Mouse (Mus musculus) midbrain, embryonic 11.5 days (tissue): Measurements from ENCODE around the gene Ggct. TPM values are rescaled to one million over a fixed set of nuclear protein-coding genes. Genes with fewer than 3 reads are reported as not detected.
A peak's percentile ranks its signal among the peaks of the same experiment; 100 is the strongest.

Experiments
- ATAC-seq: fragments of 200-750 bp; cut with Nextera tagmentation; 2 replicates; pipeline ENCODE4 v1.8.0; 2017; ENCODE audit warnings: moderate TSS enrichment, moderate library complexity; ENCODE audit not compliant: low FRiP score
- DNase-seq: peaks from one replicate; pipeline ENCODE4 v3.0.0; 2015; ENCODE audit warnings: low spot score; ENCODE audit errors: missing footprints
- H3K27ac ChIP-seq: fragments of 300-500 bp; sonication (generic); 2 replicates; pipeline ENCODE4 v1.5.1; 2014; ENCODE audit warnings: low read depth, low read length
- H3K27me3 ChIP-seq: fragments of 300-500 bp; sonication (generic); 2 replicates; pipeline ENCODE4 v1.6.1; 2014; ENCODE audit warnings: mild to moderate bottlenecking, low read length, moderate library complexity, mixed read lengths; ENCODE audit not compliant: control insufficient read depth, insufficient read depth
- H3K36me3 ChIP-seq: fragments of 300-500 bp; sonication (generic); 2 replicates; pipeline ENCODE4 v1.6.1; 2014; ENCODE audit warnings: mild to moderate bottlenecking, low read length, moderate library complexity, mixed read lengths; ENCODE audit not compliant: control insufficient read depth, insufficient read depth
- H3K4me1 ChIP-seq: fragments of 300-500 bp; sonication (generic); 2 replicates; pipeline ENCODE4 v1.6.1; 2014; ENCODE audit warnings: low read length; ENCODE audit not compliant: control insufficient read depth, insufficient read depth
- H3K4me2 ChIP-seq: fragments of 300-500 bp; sonication (generic); 2 replicates; pipeline ENCODE4 v1.6.1; 2014; ENCODE audit warnings: mild to moderate bottlenecking, moderate library complexity
- H3K4me3 ChIP-seq: fragments of 300-500 bp; sonication (generic); 2 replicates; pipeline ENCODE4 v1.5.1; 2014; ENCODE audit warnings: low read depth, low read length
- H3K9ac ChIP-seq: fragments of 300-500 bp; sonication (generic); 2 replicates; pipeline ENCODE4 v1.6.1; 2014; ENCODE audit warnings: low read length
- H3K9me3 ChIP-seq: fragments of 300-500 bp; sonication (generic); 2 replicates; pipeline ENCODE4 v1.6.1; 2016; ENCODE audit warnings: low read length; ENCODE audit not compliant: control insufficient read depth
- WGBS: fragments of 180-500 bp; shearing (Covaris S2); extraction: QIAGEN DNeasy Blood & Tissue Kit; methylation state at CpG from one replicate; pipeline ENCODE4 v1.1.7; 2014; 5-methylcytosine and 5-hydroxymethylcytosine counted together
- polyA plus RNA-seq: library from polyadenylated mRNA; unstranded; fragments of >200 nt; fragmentation: Nextera tagmentation; extraction: Ambion mirVana; gene quantifications from 2 replicates; pipeline ENCODE4 v1.2.1, GENCODE M21; 2014

The Ggct gene
- polyA plus RNA-seq, 1 experiment from 2014 or later = 14.4 TPM

DNA sequence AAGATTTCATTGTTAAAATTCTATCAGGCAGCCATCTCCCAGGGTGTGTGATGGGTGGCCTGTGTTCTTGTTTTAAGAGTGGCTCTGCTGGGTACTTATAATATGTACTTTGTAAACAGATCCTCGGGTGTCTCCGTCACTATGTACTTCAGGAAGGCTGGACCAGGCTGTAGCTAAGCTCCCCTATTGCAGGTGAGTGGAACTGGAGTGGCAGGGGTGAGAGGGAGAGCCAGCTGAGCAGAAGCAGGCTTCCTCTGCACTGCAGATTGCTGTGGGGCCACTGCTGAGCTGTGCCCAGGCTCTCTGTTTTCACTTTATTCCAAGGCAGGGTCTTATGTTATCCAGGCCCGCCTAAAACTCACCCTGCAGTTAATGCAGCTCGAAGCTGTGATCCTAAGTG lies 9.7 kb upstream of the Ggct start:
- Histone ChIP-seq H3K9me3 (no peaks in the 10 kb centered on the region), H3K4me3 (no peak overlapping the region), H3K4me1 (no peaks in the 10 kb centered on the region), H3K4me2 (no peak overlapping the region), H3K27ac (no peak overlapping the region), H3K36me3 (no peaks in the 10 kb centered on the region), H3K9ac (no peak overlapping the region), H3K27me3 (no peaks in the 10 kb centered on the region)
- WGBS = 66% methylated on average over 4 of the region's 4 CpGs
- ATAC-seq (no peak), DNase-seq (no peak)

DNA sequence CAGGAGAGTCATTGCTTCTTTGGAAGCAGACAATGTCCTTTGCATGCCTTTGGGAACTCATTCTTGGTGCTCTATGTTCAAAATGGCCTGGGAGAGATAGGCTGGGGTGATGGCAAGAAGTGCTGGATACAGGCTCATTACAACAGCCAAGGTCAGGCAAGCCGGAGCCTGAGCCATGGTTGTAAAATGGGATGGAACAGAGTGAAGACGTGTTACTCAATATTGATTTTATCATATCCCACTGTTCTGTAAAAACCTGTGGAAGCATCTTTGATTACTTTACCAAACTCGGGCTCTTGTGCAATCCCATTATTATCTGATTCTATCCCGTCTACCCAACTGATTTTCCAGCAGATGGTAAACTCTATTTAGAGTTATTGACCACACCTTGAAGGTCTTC lies 8.6 kb upstream of the Ggct start:
- 84% methylated on average over 4 of the region's 4 CpGs for WGBS
- Histone ChIP-seq H3K4me2 (no peak overlapping the region), H3K36me3 (no peaks in the 10 kb centered on the region), H3K9ac (no peak overlapping the region), H3K4me3 (no peak overlapping the region), H3K27ac (no peak overlapping the region), H3K4me1 (no peaks in the 10 kb centered on the region), H3K27me3 (no peaks in the 10 kb centered on the region), H3K9me3 (no peaks in the 10 kb centered on the region)
- ATAC-seq = no peak
- no peak for DNase-seq

DNA sequence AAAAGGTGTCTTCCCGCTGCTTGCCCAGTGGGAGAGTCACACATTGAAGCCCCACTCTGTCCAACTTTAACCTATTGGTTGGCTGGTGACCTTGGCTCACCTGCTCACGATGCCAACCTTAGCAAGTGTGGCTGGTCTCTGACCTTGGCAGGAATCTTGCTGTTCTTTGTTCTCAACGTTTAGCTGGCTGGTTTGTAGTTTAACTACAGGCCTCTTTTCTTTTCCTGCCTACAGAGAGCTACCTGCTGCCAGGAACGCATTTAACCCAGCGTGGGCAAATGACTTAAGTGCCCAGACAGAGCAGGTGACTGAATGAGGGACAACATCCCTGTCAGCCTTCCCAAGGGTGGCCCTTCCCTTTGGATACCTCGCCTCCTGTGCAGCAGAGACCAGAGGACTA lies 5.0 kb upstream of the Ggct start:
- WGBS = 86% methylated on average over 6 of the region's 6 CpGs
- DNase-seq (no peak), ATAC-seq (no peak)
- Histone ChIP-seq H3K27ac (no peak overlapping the region), H3K27me3 (no peaks in the 10 kb centered on the region), H3K4me3 (no peak overlapping the region), H3K4me1 (no peaks in the 10 kb centered on the region), H3K9ac (no peak overlapping the region), H3K36me3 (no peaks in the 10 kb centered on the region), H3K4me2 (no peak overlapping the region), H3K9me3 (no peaks in the 10 kb centered on the region)

DNA sequence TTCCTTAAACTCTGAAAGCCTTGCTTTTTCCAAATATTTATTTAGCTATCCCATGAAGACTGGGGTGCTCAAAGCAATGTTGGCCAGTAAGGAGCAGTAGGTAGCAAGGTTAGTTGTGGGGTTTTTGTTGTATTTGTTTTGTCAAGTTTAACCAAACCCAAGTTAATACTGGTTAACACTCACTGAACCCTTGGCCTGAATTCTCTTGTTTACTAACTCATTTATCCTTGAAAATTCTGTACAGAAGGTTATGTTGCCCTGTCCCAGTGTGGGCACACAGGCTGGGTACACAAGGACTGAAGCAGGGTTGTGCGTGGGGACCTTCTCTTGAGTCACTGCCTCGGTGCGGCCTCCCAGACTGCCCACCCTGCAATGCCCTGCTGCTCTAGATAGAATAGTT lies 3.6 kb upstream of the Ggct start:
- no peak for DNase-seq
- Histone ChIP-seq H3K4me1 (peaks cover 3% of the 10 kb centered on the region; the same call in 1 of the 2 replicates), H3K9ac (no peak overlapping the region), H3K4me2 (no peak overlapping the region), H3K36me3 (no peaks in the 10 kb centered on the region), H3K4me3 (no peak overlapping the region), H3K27ac (no peak overlapping the region), H3K9me3 (no peaks in the 10 kb centered on the region), H3K27me3 (no peaks in the 10 kb centered on the region)
- ATAC-seq = no peak
- WGBS = 92% methylated on average over 3 of the region's 3 CpGs

DNA sequence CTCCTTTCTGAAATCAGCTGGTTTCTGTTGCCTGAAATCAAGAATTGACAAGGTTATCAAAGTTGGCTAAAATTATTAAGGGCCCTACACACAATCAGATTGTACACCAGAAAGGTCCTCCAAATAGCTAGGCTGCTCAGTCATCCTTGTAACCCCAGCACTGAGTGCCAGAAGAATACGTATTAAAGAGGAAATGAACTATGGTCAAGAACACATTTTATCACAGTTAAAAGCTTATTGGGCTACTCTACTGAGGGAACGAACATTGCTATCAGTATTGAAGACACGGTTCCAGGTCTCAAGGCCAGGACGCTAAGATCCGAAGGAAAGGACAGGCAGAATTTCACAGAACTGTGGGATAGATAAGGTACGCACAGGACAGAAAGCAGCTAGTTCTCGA lies 609 bp downstream of the Ggct start:
- Histone ChIP-seq H3K36me3 (no peaks in the 10 kb centered on the region), H3K4me2 (peak overlapping the region; percentile 88), H3K4me3 (peak overlapping the region; percentile 52), H3K9ac (peak overlapping the region; percentile 71), H3K9me3 (no peaks in the 10 kb centered on the region), H3K4me1 (peaks cover 3% of the 10 kb centered on the region; the same call in 1 of the 2 replicates), H3K27me3 (no peaks in the 10 kb centered on the region), H3K27ac (no peak overlapping the region)
- 4% methylated on average over 7 of the region's 7 CpGs for WGBS
- ATAC-seq = no peak
- no peak for DNase-seq

DNA sequence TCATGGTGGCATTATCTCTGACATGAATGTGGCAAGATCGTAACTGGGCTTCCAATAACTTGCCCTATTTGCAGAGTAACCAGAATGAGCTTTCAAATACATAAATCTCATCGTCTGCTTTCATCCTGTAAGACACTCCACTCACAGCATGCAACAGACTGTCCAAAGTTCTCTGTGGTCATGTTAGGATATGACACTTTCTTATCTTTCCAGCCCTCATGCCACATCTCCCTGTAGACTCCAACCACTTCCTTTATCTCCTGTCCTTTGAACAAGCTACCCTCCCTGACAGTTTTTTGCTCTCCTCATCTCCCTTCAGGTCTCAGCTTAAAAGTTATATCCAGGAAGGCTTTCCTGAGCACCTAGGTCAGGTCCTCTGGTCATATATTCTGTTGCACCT lies 1.6 kb downstream of the Ggct start:
- no peaks in the 10 kb centered on the region for H3K36me3 ChIP-seq
- no peak overlapping the region for H3K4me3 ChIP-seq
- H3K27me3 ChIP-seq = no peaks in the 10 kb centered on the region
- ATAC-seq = no peak
- WGBS = 96% methylated on average over 2 of the region's 2 CpGs
- no peak overlapping the region for H3K9ac ChIP-seq
- no peak overlapping the region for H3K4me2 ChIP-seq
- no peaks in the 10 kb centered on the region for H3K9me3 ChIP-seq
- no peak for DNase-seq
- H3K4me1 ChIP-seq = peaks cover 3% of the 10 kb centered on the region; the same call in 1 of the 2 replicates
- no peak overlapping the region for H3K27ac ChIP-seq

DNA sequence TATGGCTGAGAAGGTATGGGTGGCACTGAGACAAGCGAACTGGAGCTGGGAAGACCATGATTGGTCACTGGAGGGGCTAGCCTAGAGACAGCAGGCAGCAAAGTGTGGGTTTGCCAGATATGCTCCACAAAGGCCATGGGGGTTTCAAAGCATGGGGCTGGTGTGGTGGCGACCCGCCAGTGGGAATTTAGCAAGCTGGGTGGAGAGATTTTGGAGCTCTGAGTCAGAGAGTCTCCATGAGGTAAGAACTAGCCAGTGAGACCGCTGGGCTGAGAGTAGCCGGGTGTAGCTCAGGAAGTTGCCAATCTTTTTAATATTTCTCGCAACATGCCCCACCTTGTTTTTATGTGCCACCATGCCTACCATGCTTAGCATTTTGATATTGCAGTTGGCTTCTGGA lies 4.6 kb downstream of the Ggct start:
- no peaks in the 10 kb centered on the region for H3K9me3 ChIP-seq
- H3K27ac ChIP-seq = no peak overlapping the region
- H3K27me3 ChIP-seq = no peaks in the 10 kb centered on the region
- no peak overlapping the region for H3K4me3 ChIP-seq
- 95% methylated on average over 6 of the region's 6 CpGs for WGBS
- H3K4me2 ChIP-seq = no peak overlapping the region
- DNase-seq = peak; percentile 4
- H3K36me3 ChIP-seq = no peaks in the 10 kb centered on the region
- H3K9ac ChIP-seq = no peak overlapping the region
- ATAC-seq = no peak
- peaks cover 3% of the 10 kb centered on the region; the same call in 1 of the 2 replicates for H3K4me1 ChIP-seq

DNA sequence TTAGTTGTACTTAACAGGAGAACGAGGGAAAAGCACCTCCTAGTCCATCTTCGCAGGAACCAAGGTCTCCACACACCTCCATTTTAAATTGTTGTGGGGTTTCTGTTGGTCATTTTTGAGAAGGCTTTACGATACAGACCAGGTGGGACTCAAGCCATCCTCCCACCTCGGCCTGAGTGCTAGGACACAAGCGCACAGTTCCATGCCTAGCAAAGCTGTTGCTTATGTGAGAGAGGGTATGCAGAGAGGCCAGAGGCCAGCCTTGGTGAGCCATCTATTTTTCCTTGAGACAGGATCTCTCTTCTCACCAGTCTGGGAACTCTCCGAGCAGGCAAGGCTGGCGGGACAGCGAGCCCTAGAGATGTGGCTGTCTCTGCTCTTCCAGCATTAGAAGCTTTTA lies 8.7 kb downstream of the Ggct start:
- Histone ChIP-seq H3K4me1 (no peaks in the 10 kb centered on the region), H3K27me3 (no peaks in the 10 kb centered on the region), H3K9ac (no peak overlapping the region), H3K9me3 (no peaks in the 10 kb centered on the region), H3K4me2 (no peak overlapping the region), H3K4me3 (no peak overlapping the region), H3K36me3 (no peaks in the 10 kb centered on the region), H3K27ac (no peak overlapping the region)
- ATAC-seq (no peak), DNase-seq (peak; percentile 54)
- 95% methylated on average over 8 of the region's 8 CpGs for WGBS

DNA sequence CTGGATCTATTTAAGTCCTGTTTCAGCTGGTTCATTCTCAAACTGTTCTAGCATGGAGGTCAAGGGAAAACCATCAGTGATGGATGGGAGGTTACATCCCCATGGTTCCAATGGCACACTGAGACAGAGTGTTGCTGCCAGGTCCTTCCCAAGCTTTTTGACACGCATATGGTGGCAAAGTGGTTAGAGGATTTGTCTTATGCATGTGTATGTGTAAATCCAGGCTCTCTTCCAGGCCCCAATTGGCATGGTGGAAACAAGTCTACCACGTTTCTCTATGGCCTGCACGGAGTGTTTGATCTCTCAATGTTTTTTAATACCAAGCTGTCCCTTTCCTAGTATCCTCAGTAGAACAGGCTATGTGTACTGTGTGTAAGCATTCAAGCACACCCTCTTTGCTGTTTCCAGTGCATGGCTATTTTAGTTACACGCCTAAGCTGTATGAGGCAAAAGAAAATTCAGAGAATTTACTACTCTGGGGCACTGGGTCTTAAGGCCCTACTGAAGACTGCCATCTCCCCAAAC lies 9.2 kb downstream of the Ggct start:
- Histone ChIP-seq H3K27ac (no peak overlapping the region), H3K4me3 (no peak overlapping the region), H3K36me3 (no peaks in the 10 kb centered on the region), H3K9me3 (no peaks in the 10 kb centered on the region), H3K4me1 (no peaks in the 10 kb centered on the region), H3K27me3 (no peaks in the 10 kb centered on the region), H3K9ac (no peak overlapping the region), H3K4me2 (no peak overlapping the region)
- DNase-seq (peak; percentile 60), ATAC-seq (no peak)
- WGBS = 92% methylated on average over 4 of the region's 4 CpGs

DNA sequence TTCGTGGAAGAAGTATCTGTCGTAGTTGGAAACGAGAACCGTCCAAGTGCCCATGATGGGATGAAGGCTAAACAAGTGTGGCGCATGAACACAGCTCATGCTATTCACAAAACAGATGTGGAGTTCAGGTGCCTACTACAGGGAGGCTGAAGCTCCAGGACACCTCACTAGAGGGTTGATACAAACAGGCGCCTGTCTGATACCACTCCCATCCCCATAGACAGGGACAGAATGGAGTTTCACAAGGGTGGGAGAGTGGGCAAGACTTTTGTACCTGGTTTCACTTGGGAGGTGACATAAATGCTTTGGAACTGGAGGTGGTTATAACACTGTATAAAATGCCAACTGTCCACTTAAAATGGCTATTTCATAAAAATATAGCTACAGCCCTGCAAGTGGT lies 13.3 kb downstream of the Ggct start:
- no peak for DNase-seq

More for the DNA sequence above, 13.3 kb downstream of the Ggct start:
- no peak overlapping the region for H3K27ac ChIP-seq
- 93% methylated on average over 6 of the region's 6 CpGs for WGBS
- H3K27me3 ChIP-seq = no peaks in the 10 kb centered on the region
- H3K9me3 ChIP-seq = no peaks in the 10 kb centered on the region
- no peak overlapping the region for H3K4me3 ChIP-seq
- no peak overlapping the region for H3K9ac ChIP-seq
- ATAC-seq = no peak
- no peak overlapping the region for H3K4me2 ChIP-seq
- H3K4me1 ChIP-seq = no peaks in the 10 kb centered on the region
- no peaks in the 10 kb centered on the region for H3K36me3 ChIP-seq
